Mouse (Mus musculus): ENCODE data around the gene Reep3.

Gene Reep3

DNA sequence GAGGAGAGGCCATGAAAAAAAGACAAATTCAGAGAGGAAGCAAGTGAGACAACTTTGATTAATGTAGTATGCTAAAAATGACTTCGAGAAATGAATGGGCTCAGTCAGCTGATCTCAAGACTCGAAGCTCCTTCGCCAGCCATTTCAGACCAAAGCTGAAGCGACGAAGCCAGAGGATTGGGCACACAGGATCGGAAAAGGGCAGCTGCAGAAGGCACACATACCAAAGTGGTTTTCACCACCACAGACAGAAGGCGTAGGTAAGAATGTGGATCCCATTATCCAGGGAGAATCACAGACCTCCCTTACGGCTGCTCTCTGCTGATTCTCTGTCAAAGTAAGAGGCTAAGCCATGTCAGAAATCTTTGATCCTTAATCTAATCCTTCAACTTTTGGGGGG, 136.6 kb downstream of the Reep3 start:
- H3K9me3 ChIP-seq (ENCODE audit: low read length), result no peaks in the 10 kb centered on the region
- H3K36me3 ChIP-seq (ENCODE audit: insufficient read depth, low read length), result no peaks in the 10 kb centered on the region
- H3K27me3 ChIP-seq (ENCODE audit: insufficient read depth, low read length), result 0 out of 2 replicates have a peak, but pooled peaks cover 3% of the 10 kb centered on the region
- TF ChIP-seq NANOG (IDR thresholded peaks at IDR 0.05; ENCODE audit: borderline replicate concordance, low read length) (no peak), CTCF (conservative IDR thresholded peaks at IDR 0.05; ENCODE audit: low read length) (no peak), POU5F1 (IDR thresholded peaks at IDR 0.05; ENCODE audit: borderline replicate concordance, low read length) (no peak)
- no peak overlapping the region for H3K4me3 ChIP-seq (replicated peaks; ENCODE audit: low read length)
- H3K4me1 ChIP-seq (replicated peaks; ENCODE audit: low read depth, low read length), result peaks cover 39% of the 10 kb centered on the region

Measured in E14TG2a.4 (cell line).